In genomic region chr6:87731463-87732095, GRCm38 (mm10) we compare ENCODE assay signal across 8 mouse cellular contexts. TPM values are rescaled to one million over a fixed set of nuclear protein-coding genes. Genes with fewer than 3 reads are reported as not detected.
A peak's percentile ranks its signal among the peaks of the same experiment; 100 is the strongest.
DNase-seq lines count a peak whose midpoint lies in the region; ATAC-seq lines count a peak whose summit lies in the region.

No protein-coding gene starts in this region.

- H3K27me3 ChIP-seq in heart, embryonic 14.5 days (ENCODE audit: control insufficient read depth, insufficient read depth, low read length), result peaks cover 54% of the 10 kb centered on the region
- peaks cover 21% of the 10 kb centered on the region for H3K27me3 ChIP-seq in hindbrain, embryonic 14.5 days (ENCODE audit: control insufficient read depth, insufficient read depth, low read length)
- peaks cover 28% of the 10 kb centered on the region for H3K27me3 ChIP-seq in midbrain, embryonic 15.5 days (replicated peaks)

- no peak for ATAC-seq in heart, embryonic 14.5 days (ENCODE audit: insufficient number of reproducible peaks, insufficient read depth, low FRiP score, low read depth)
- ATAC-seq in hindbrain, embryonic 14.5 days (ENCODE audit: low FRiP score), result no peak; the same call in 1 of the 2 replicates
- peak; percentile 59; the same call in 1 of the 2 replicates for ATAC-seq in midbrain, embryonic 15.5 days (replicated peaks)
- ATAC-seq in activated CD4-positive, CD25-positive, alpha-beta regulatory T cell, adult 4 months, result no peak
- no peak for ATAC-seq in megakaryocyte progenitor cell, adult 5-6 weeks (replicated peaks; ENCODE audit: poor library complexity)

- no peaks in the 10 kb centered on the region for H3K36me3 ChIP-seq in heart, embryonic 14.5 days (ENCODE audit: control insufficient read depth, insufficient read depth, low read length)
- H3K36me3 ChIP-seq in hindbrain, embryonic 14.5 days (replicated peaks; ENCODE audit: control insufficient read depth, insufficient read depth), result no peaks in the 10 kb centered on the region
- no peaks in the 10 kb centered on the region for H3K36me3 ChIP-seq in midbrain, embryonic 15.5 days (replicated peaks)

- H3K4me1 ChIP-seq in heart, embryonic 14.5 days (ENCODE audit: control insufficient read depth in 2 of 2, insufficient read depth in 2 of 2, low read length in 2 of 2), result peaks cover 16 to 35% of the 10 kb centered on the region in 2 experiments
- no peaks in the 10 kb centered on the region for H3K4me1 ChIP-seq in brown adipose tissue, adult 24 weeks (ENCODE audit: control insufficient read depth, insufficient read depth, insufficient read length, low read length)
- H3K4me1 ChIP-seq in hindbrain, embryonic 14.5 days (replicated peaks; ENCODE audit: control insufficient read depth, insufficient read depth, low read length), result peaks cover 22% of the 10 kb centered on the region; the same call in 1 of the 2 replicates
- peaks cover 28% of the 10 kb centered on the region for H3K4me1 ChIP-seq in midbrain, embryonic 15.5 days

- no peak overlapping the region for H3K27ac ChIP-seq in heart, embryonic 14.5 days (replicated peaks in 1 of 2; ENCODE audit: control insufficient read depth in 1 of 2, insufficient read depth in 1 of 2, low read depth in 2 of 2, low read length in 2 of 2)
- no peak overlapping the region for H3K27ac ChIP-seq in brown adipose tissue, adult 24 weeks (replicated peaks; ENCODE audit: low read depth, low read length)
- H3K27ac ChIP-seq in hindbrain, embryonic 14.5 days, result peak overlapping the region; percentile 86
- peak overlapping the region; percentile 77 for H3K27ac ChIP-seq in midbrain, embryonic 15.5 days

- peak overlapping the region; percentile 67; the same call in 1 of the 2 replicates for H3K9ac ChIP-seq in heart, embryonic 14.5 days (ENCODE audit: low read length)
- H3K9ac ChIP-seq in hindbrain, embryonic 14.5 days, result peak overlapping the region; percentile 85
- peak overlapping the region; percentile 64 for H3K9ac ChIP-seq in midbrain, embryonic 15.5 days

- H3K4me2 ChIP-seq in heart, embryonic 14.5 days (ENCODE audit: low read length), result peak overlapping the region; percentile 96
- H3K4me2 ChIP-seq in hindbrain, embryonic 14.5 days (replicated peaks), result peak overlapping the region; percentile 83
- H3K4me2 ChIP-seq in midbrain, embryonic 15.5 days, result peak overlapping the region; percentile 91

- no peak for DNase-seq in heart, adult 18-20 months
- no peak for DNase-seq in hindbrain, embryonic 14.5 days (ENCODE audit: low spot score)
- no peak for DNase-seq in layer of hippocampus, postnatal 36 days

- 6% methylated on average over 18 of the region's 19 CpGs for WGBS in heart, embryonic 14.5 days
- 4% methylated on average over 17 of the region's 19 CpGs for whole genome bisulfite sequencing in hindbrain, embryonic 14.5 days
- WGBS in midbrain, embryonic 15.5 days, result 2% methylated on average over 19 of the region's 19 CpGs

- peak overlapping the region; percentile 54 to 66 for H3K4me3 ChIP-seq in heart, embryonic 14.5 days (ENCODE audit: control insufficient read depth in 1 of 2, insufficient read depth in 1 of 2, low read depth in 1 of 2, low read length in 2 of 2)
- peak overlapping the region; percentile 43 for H3K4me3 ChIP-seq in brown adipose tissue, adult 24 weeks (ENCODE audit: insufficient read depth, low read depth, low read length)
- H3K4me3 ChIP-seq in hindbrain, embryonic 14.5 days (replicated peaks; ENCODE audit: low read length), result peak overlapping the region; percentile 73
- H3K4me3 ChIP-seq in midbrain, embryonic 15.5 days, result peak overlapping the region; percentile 62

- H3K9me3 ChIP-seq in heart, embryonic 14.5 days (ENCODE audit: control insufficient read depth, low read length), result no peaks in the 10 kb centered on the region
- H3K9me3 ChIP-seq in hindbrain, embryonic 14.5 days (ENCODE audit: control insufficient read depth, low read length), result no peaks in the 10 kb centered on the region
- no peaks in the 10 kb centered on the region for H3K9me3 ChIP-seq in midbrain, embryonic 15.5 days

RNA-seq across cellular contexts. Expression of gene Efcc1, which starts 0.9 kb away (rescaled TPM):
- polyA plus RNA-seq in heart, embryonic 14.5 days (2014; fragmentation: Nextera tagmentation; extraction: Ambion mirVana), result 0.44 and 0.76 TPM in 2 replicates
- 1 to 10 TPM in 1 of 2 experiments, under 1 TPM in 1; 0.94 to 1.3 TPM for total RNA-seq in heart, adult 18-20 months (2021)
- polyA plus RNA-seq in brown adipose tissue, adult 24 weeks (2012; ENCODE audit: insufficient read depth, insufficient read length, missing spikeins), result 0.36 TPM in 1 of 2 replicates, not detected in the other
- 6.1 and 8.0 TPM in 2 replicates for polyA plus RNA-seq in hindbrain, embryonic 14.5 days (2014; fragmentation: Nextera tagmentation; extraction: Ambion mirVana)
- polyA plus RNA-seq in midbrain, embryonic 15.5 days (2015; fragmentation: Nextera tagmentation; extraction: Ambion mirVana), result 5.4 and 6.7 TPM in 2 replicates
- polyA plus RNA-seq in activated CD4-positive, CD25-positive, alpha-beta regulatory T cell, adult 4 months (2017; shearing (Covaris generic)), result under 1 TPM in 1 of 2 experiments, not detected in 1; 0.60 TPM
- total RNA-seq in megakaryocyte progenitor cell, adult 5-6 weeks (2015), result 0.64 and 1.0 TPM in 2 replicates
- total RNA-seq in megakaryocyte progenitor cell, adult 5-6 weeks (2017), result 2.1 TPM in 2 replicates
- 1 to 10 TPM; 3.8 to 5.8 TPM for total RNA-seq in layer of hippocampus, postnatal 36 days (2021)

RNA-seq across cellular contexts. Expression of gene Gp9, which starts 46.3 kb away (rescaled TPM):
- 3.4 TPM in 2 replicates for polyA plus RNA-seq in heart, embryonic 14.5 days (2014; fragmentation: Nextera tagmentation; extraction: Ambion mirVana)
- total RNA-seq in heart, adult 18-20 months (2021), result 1 to 10 TPM; 1.2 TPM
- polyA plus RNA-seq in brown adipose tissue, adult 24 weeks (2012; ENCODE audit: insufficient read depth, insufficient read length, missing spikeins), result not detected in 2 replicates
- polyA plus RNA-seq in hindbrain, embryonic 14.5 days (2014; fragmentation: Nextera tagmentation; extraction: Ambion mirVana), result 0.56 and 0.83 TPM in 2 replicates
- polyA plus RNA-seq in midbrain, embryonic 15.5 days (2015; fragmentation: Nextera tagmentation; extraction: Ambion mirVana), result 0.93 and 1.0 TPM in 2 replicates
- not detected for polyA plus RNA-seq in activated CD4-positive, CD25-positive, alpha-beta regulatory T cell, adult 4 months (2017; shearing (Covaris generic))
- 1.9 and 2.2 TPM in 2 replicates for total RNA-seq in megakaryocyte progenitor cell, adult 5-6 weeks (2015)
- total RNA-seq in megakaryocyte progenitor cell, adult 5-6 weeks (2017), result 0.81 and 2.3 TPM in 2 replicates
- 1 to 10 TPM in 1 of 2 experiments, under 1 TPM in 1; 0.82 to 1.5 TPM for total RNA-seq in layer of hippocampus, postnatal 36 days (2021)

RNA-seq across cellular contexts. Expression of gene Aplf, which starts 59.6 kb away (rescaled TPM):
- polyA plus RNA-seq in heart, embryonic 14.5 days (2014; fragmentation: Nextera tagmentation; extraction: Ambion mirVana), result 8.4 and 8.7 TPM in 2 replicates
- total RNA-seq in heart, adult 18-20 months (2021), result 1 to 10 TPM; 2.2 to 3.0 TPM
- polyA plus RNA-seq in brown adipose tissue, adult 24 weeks (2012; ENCODE audit: insufficient read depth, insufficient read length, missing spikeins), result 1.7 and 2.6 TPM in 2 replicates
- 9.9 TPM in 2 replicates for polyA plus RNA-seq in hindbrain, embryonic 14.5 days (2014; fragmentation: Nextera tagmentation; extraction: Ambion mirVana)
- polyA plus RNA-seq in midbrain, embryonic 15.5 days (2015; fragmentation: Nextera tagmentation; extraction: Ambion mirVana), result 7.2 and 7.7 TPM in 2 replicates
- polyA plus RNA-seq in activated CD4-positive, CD25-positive, alpha-beta regulatory T cell, adult 4 months (2017; shearing (Covaris generic)), result 1 to 10 TPM; 4.0 to 4.7 TPM
- 12.4 and 17.0 TPM in 2 replicates for total RNA-seq in megakaryocyte progenitor cell, adult 5-6 weeks (2015)
- total RNA-seq in megakaryocyte progenitor cell, adult 5-6 weeks (2017), result 24.1 and 25.7 TPM in 2 replicates
- 1 to 10 TPM; 6.2 to 6.5 TPM for total RNA-seq in layer of hippocampus, postnatal 36 days (2021)

Comparison
In these comparisons a context has a peak if more than half of its experiments do, and no peak if none do; other contexts are left out.
1. H3K27ac ChIP-seq: peak in hindbrain, embryonic 14.5 days (single experiment) and midbrain, embryonic 15.5 days (single experiment); none in heart, embryonic 14.5 days (0 of 2) and brown adipose tissue, adult 24 weeks (single experiment).
2. Peak in every context shown above with its lines, with median percentiles within 50 percentile points of each other: H3K4me2 ChIP-seq, H3K4me3 ChIP-seq and H3K9ac ChIP-seq.